Mouse (Mus musculus) neural tube, embryonic 11.5 days (tissue): ENCODE results near the gene Dglucy. TPM values are rescaled to one million over a fixed set of nuclear protein-coding genes. Genes with fewer than 3 reads are reported as not detected.

Source experiments
- ATAC-seq: fragments of 200-750 bp; cut with Nextera tagmentation; 2 replicates; pipeline ENCODE4 v1.8.0; 2017; ENCODE audit warnings: moderate number of reproducible peaks, mild to moderate bottlenecking, moderate TSS enrichment, moderate library complexity; ENCODE audit not compliant: insufficient read depth, low FRiP score, low TSS enrichment
- DNase-seq: peaks from one replicate; pipeline ENCODE4 v3.0.0-alpha.2; 2015; ENCODE audit warnings: low spot score
- H3K27ac ChIP-seq: fragments of 300-500 bp; sonication (generic); 2 replicates; pipeline ENCODE4 v1.5.1; 2014; ENCODE audit warnings: low read depth, mild to moderate bottlenecking, low read length
- H3K27me3 ChIP-seq: fragments of 300-500 bp; sonication (generic); 2 replicates; pipeline ENCODE4 v1.6.1; 2014; ENCODE audit warnings: mild to moderate bottlenecking, low read length, mixed read lengths; ENCODE audit not compliant: control insufficient read depth, insufficient read depth
- H3K36me3 ChIP-seq: fragments of 300-500 bp; sonication (generic); 2 replicates; pipeline ENCODE4 v1.6.1; 2014; ENCODE audit warnings: mild to moderate bottlenecking, low read length, moderate library complexity, mixed read lengths; ENCODE audit not compliant: control insufficient read depth, insufficient read depth
- H3K4me1 ChIP-seq: fragments of 300-500 bp; sonication (generic); 2 replicates; pipeline ENCODE4 v1.6.1; 2014; ENCODE audit warnings: low read length, mixed read lengths; ENCODE audit not compliant: control insufficient read depth, insufficient read depth
- H3K4me2 ChIP-seq: fragments of 300-500 bp; sonication (generic); 2 replicates; pipeline ENCODE4 v1.6.1; 2014; ENCODE audit warnings: low read depth, mild to moderate bottlenecking, moderate library complexity
- H3K4me3 ChIP-seq: fragments of 300-500 bp; sonication (generic); 2 replicates; pipeline ENCODE4 v1.5.1; 2014; ENCODE audit warnings: low read depth, low read length
- H3K9ac ChIP-seq: fragments of 300-500 bp; sonication (generic); 2 replicates; pipeline ENCODE4 v1.6.1; 2014; ENCODE audit warnings: mild to moderate bottlenecking, low read length
- H3K9me3 ChIP-seq: fragments of 300-500 bp; sonication (generic); 2 replicates; pipeline ENCODE4 v1.6.1; 2016; ENCODE audit warnings: low read length; ENCODE audit not compliant: control insufficient read depth
- WGBS: fragments of 180-500 bp; shearing (Covaris S2); extraction: QIAGEN DNeasy Blood & Tissue Kit; methylation state at CpG from one replicate; pipeline ENCODE4 v1.1.7; 2014; 5-methylcytosine and 5-hydroxymethylcytosine counted together
- polyA plus RNA-seq: library from polyadenylated mRNA; unstranded; fragments of >200 nt; fragmentation: Nextera tagmentation; extraction: Ambion mirVana; gene quantifications from 2 replicates; pipeline ENCODE4 v1.2.1, GENCODE M21; 2014

The Dglucy gene
- polyA plus RNA-seq, 1 experiment from 2014 or later, result 0.73 TPM

GRCm38 (mm10) chr12:100757427-100757826 lies 21.4 kb upstream of the Dglucy start:
- H3K36me3 ChIP-seq, result no peaks in the 10 kb centered on the region
- H3K9ac ChIP-seq, result no peak overlapping the region
- no peak overlapping the region for H3K27ac ChIP-seq
- H3K9me3 ChIP-seq, result no peaks in the 10 kb centered on the region
- WGBS, result 60% methylated on average over 4 of the region's 4 CpGs
- ATAC-seq (no peak), DNase-seq (no peak)
- no peaks in the 10 kb centered on the region for H3K27me3 ChIP-seq
- H3K4me2 ChIP-seq, result no peak overlapping the region
- H3K4me1 ChIP-seq, result no peaks in the 10 kb centered on the region
- H3K4me3 ChIP-seq, result no peak overlapping the region

- Histone ChIP-seq H3K4me2 (no peak overlapping the region), H3K27ac (no peak overlapping the region), H3K9me3 (no peaks in the 10 kb centered on the region), H3K27me3 (no peaks in the 10 kb centered on the region), H3K4me1 (0 out of 2 replicates have a peak, but pooled peaks cover 2% of the 10 kb centered on the region), H3K4me3 (no peak overlapping the region), H3K9ac (no peak overlapping the region), H3K36me3 (no peaks in the 10 kb centered on the region)
- 73% methylated on average over 11 of the region's 11 CpGs for WGBS
- ATAC-seq, result no peak
- no peak for DNase-seq
These were observed 16.0 kb upstream of the Dglucy start for GRCm38 (mm10) chr12:100762663-100763425.

- no peak overlapping the region for H3K27ac ChIP-seq
- DNase-seq (no peak), ATAC-seq (no peak)
- no peak overlapping the region for H3K4me2 ChIP-seq
- 0 out of 2 replicates have a peak, but pooled peaks cover 2% of the 10 kb centered on the region for H3K4me1 ChIP-seq
- no peak overlapping the region for H3K4me3 ChIP-seq
- H3K36me3 ChIP-seq, result no peaks in the 10 kb centered on the region
- 78% methylated on average over 13 of the region's 13 CpGs for WGBS
- H3K9me3 ChIP-seq, result no peaks in the 10 kb centered on the region
- no peaks in the 10 kb centered on the region for H3K27me3 ChIP-seq
- H3K9ac ChIP-seq, result no peak overlapping the region
These were observed 14.4 kb upstream of the Dglucy start for GRCm38 (mm10) chr12:100764329-100765018.

GRCm38 (mm10) chr12:100769871-100770270 lies 9.0 kb upstream of the Dglucy start:
- Histone ChIP-seq H3K9ac (no peak overlapping the region), H3K27ac (no peak overlapping the region), H3K27me3 (no peaks in the 10 kb centered on the region), H3K4me3 (no peak overlapping the region), H3K36me3 (no peaks in the 10 kb centered on the region), H3K4me1 (no peaks in the 10 kb centered on the region), H3K4me2 (no peak overlapping the region), H3K9me3 (no peaks in the 10 kb centered on the region)
- WGBS, result 93% methylated on average over 6 of the region's 6 CpGs
- no peak for DNase-seq
- ATAC-seq, result no peak

GRCm38 (mm10) chr12:100770765-100771164 lies 8.1 kb upstream of the Dglucy start:
- Histone ChIP-seq H3K4me2 (no peak overlapping the region), H3K36me3 (no peaks in the 10 kb centered on the region), H3K27ac (no peak overlapping the region), H3K4me1 (no peaks in the 10 kb centered on the region), H3K9ac (no peak overlapping the region), H3K27me3 (no peaks in the 10 kb centered on the region), H3K9me3 (no peaks in the 10 kb centered on the region), H3K4me3 (no peak overlapping the region)
- DNase-seq (no peak), ATAC-seq (no peak)
- 80% methylated on average over 3 of the region's 3 CpGs for WGBS

GRCm38 (mm10) chr12:100772230-100772984 lies 6.5 kb upstream of the Dglucy start:
- Histone ChIP-seq H3K4me2 (no peak overlapping the region), H3K27ac (no peak overlapping the region), H3K9me3 (no peaks in the 10 kb centered on the region), H3K36me3 (no peaks in the 10 kb centered on the region), H3K4me3 (no peak overlapping the region), H3K27me3 (no peaks in the 10 kb centered on the region), H3K4me1 (no peaks in the 10 kb centered on the region), H3K9ac (no peak overlapping the region)
- ATAC-seq (no peak), DNase-seq (no peak)
- 62% methylated on average over 7 of the region's 7 CpGs for WGBS

GRCm38 (mm10) chr12:100774756-100775155 lies 4.1 kb upstream of the Dglucy start:
- no peak overlapping the region for H3K9ac ChIP-seq
- WGBS, result 86% methylated on average over 7 of the region's 7 CpGs

GRCm38 (mm10) chr12:100775291-100775690 lies 3.6 kb upstream of the Dglucy start:
- no peak overlapping the region for H3K27ac ChIP-seq
- H3K27me3 ChIP-seq, result no peaks in the 10 kb centered on the region
- no peak overlapping the region for H3K4me2 ChIP-seq
- H3K9me3 ChIP-seq, result no peaks in the 10 kb centered on the region
- no peaks in the 10 kb centered on the region for H3K36me3 ChIP-seq
- no peaks in the 10 kb centered on the region for H3K4me1 ChIP-seq
- DNase-seq, result no peak
- no peak for ATAC-seq
- H3K9ac ChIP-seq, result no peak overlapping the region
- no peak overlapping the region for H3K4me3 ChIP-seq

More at GRCm38 (mm10) chr12:100774756-100775155, 4.1 kb upstream of the Dglucy start:
- DNase-seq (no peak), ATAC-seq (no peak)
- Histone ChIP-seq H3K4me2 (no peak overlapping the region), H3K27ac (no peak overlapping the region), H3K4me1 (no peaks in the 10 kb centered on the region), H3K36me3 (no peaks in the 10 kb centered on the region), H3K27me3 (no peaks in the 10 kb centered on the region), H3K9me3 (no peaks in the 10 kb centered on the region), H3K4me3 (no peak overlapping the region)
